Comparison of ENCODE assay signal across 11 mouse cellular contexts in genomic region chr12:85145630-85146029, GRCm38 (mm10). TPM values are rescaled to one million over a fixed set of nuclear protein-coding genes. Genes with fewer than 3 reads are reported as not detected.
DNase-seq lines count a peak whose midpoint lies in the region; ATAC-seq and TF ChIP-seq lines count a peak whose summit lies in the region.
"Had no signal": no experiment of that assay in that cellular context is flagged by ENCODE, and none has a peak within 500 bp of the region (broad histone marks: within the 10 kb centered on the region; RNA-seq: fewer than 3 reads in every experiment).

No protein-coding gene starts in this region.

- peaks cover 40% of the 10 kb centered on the region for H3K4me1 ChIP-seq in hindbrain, embryonic 10.5 days (replicated peaks)
- peaks cover 4% of the 10 kb centered on the region for H3K4me1 ChIP-seq in hindbrain, embryonic 11.5 days (replicated peaks; ENCODE audit: control insufficient read depth, insufficient read depth, low read length)
- H3K4me1 ChIP-seq in stomach, embryonic 14.5 days (ENCODE audit: control insufficient read depth, insufficient read depth, low read length), result peaks cover 5% of the 10 kb centered on the region; the same call in 1 of the 2 replicates
- H3K4me1 ChIP-seq in stomach, postnatal 0 days (replicated peaks; ENCODE audit: control insufficient read depth, insufficient read depth), result no peaks in the 10 kb centered on the region
- H3K4me1 ChIP-seq in intestine, embryonic 14.5 days (replicated peaks; ENCODE audit: control insufficient read depth, insufficient read depth, low read length), result 0 out of 2 replicates have a peak, but pooled peaks cover 12% of the 10 kb centered on the region

- no peaks in the 10 kb centered on the region for H3K36me3 ChIP-seq in hindbrain, embryonic 10.5 days
- H3K36me3 ChIP-seq in hindbrain, embryonic 11.5 days (ENCODE audit: control insufficient read depth, insufficient read depth, low read length), result no peaks in the 10 kb centered on the region
- no peaks in the 10 kb centered on the region for H3K36me3 ChIP-seq in stomach, embryonic 14.5 days (ENCODE audit: control insufficient read depth, insufficient read depth, low read length)
- H3K36me3 ChIP-seq in stomach, postnatal 0 days (ENCODE audit: control insufficient read depth, insufficient read depth, low read length), result no peaks in the 10 kb centered on the region
- no peaks in the 10 kb centered on the region for H3K36me3 ChIP-seq in intestine, embryonic 14.5 days (ENCODE audit: control insufficient read depth, insufficient read depth, low read length)

- no peak overlapping the region for H3K4me2 ChIP-seq in hindbrain, embryonic 11.5 days (replicated peaks; ENCODE audit: low read depth, low read length)
- no peak overlapping the region for H3K4me2 ChIP-seq in stomach, embryonic 14.5 days (replicated peaks; ENCODE audit: low read depth, low read length)
- no peak overlapping the region for H3K4me2 ChIP-seq in stomach, postnatal 0 days (replicated peaks; ENCODE audit: low read depth)
- no peak overlapping the region for H3K4me2 ChIP-seq in intestine, embryonic 14.5 days (ENCODE audit: low read length)

- no peak for TF ChIP-seq EP300 in stomach, postnatal 0 days (optimal IDR thresholded peaks at IDR 0.05)

- WGBS in hindbrain, embryonic 10.5 days, result 73% methylated on average over 9 of the region's 9 CpGs
- WGBS in hindbrain, embryonic 11.5 days, result 65% methylated on average over 9 of the region's 9 CpGs
- WGBS in stomach, embryonic 14.5 days, result 55% methylated on average over 9 of the region's 9 CpGs
- WGBS in stomach, postnatal 0 days, result 52% methylated on average over 9 of the region's 9 CpGs
- WGBS in intestine, embryonic 14.5 days, result 59% methylated on average over 9 of the region's 9 CpGs

- no peaks in the 10 kb centered on the region for H3K9me3 ChIP-seq in hindbrain, embryonic 10.5 days
- no peaks in the 10 kb centered on the region for H3K9me3 ChIP-seq in hindbrain, embryonic 11.5 days (ENCODE audit: control insufficient read depth, low read length)
- H3K9me3 ChIP-seq in stomach, embryonic 14.5 days (ENCODE audit: control insufficient read depth, low read depth, low read length), result no peaks in the 10 kb centered on the region
- no peaks in the 10 kb centered on the region for H3K9me3 ChIP-seq in stomach, postnatal 0 days (ENCODE audit: control insufficient read depth, low read length)
- H3K9me3 ChIP-seq in intestine, embryonic 14.5 days (ENCODE audit: control insufficient read depth, low read length), result no peaks in the 10 kb centered on the region

- H3K4me3 ChIP-seq in hindbrain, embryonic 10.5 days, result no peak overlapping the region
- no peak overlapping the region for H3K4me3 ChIP-seq in hindbrain, embryonic 11.5 days (ENCODE audit: low read depth, low read length)
- no peak overlapping the region for H3K4me3 ChIP-seq in stomach, embryonic 14.5 days (ENCODE audit: low read depth, low read length)
- no peak overlapping the region for H3K4me3 ChIP-seq in stomach, postnatal 0 days (ENCODE audit: low read depth, low read length)
- H3K4me3 ChIP-seq in intestine, embryonic 14.5 days (ENCODE audit: low read depth, low read length), result no peak overlapping the region
- H3K4me3 ChIP-seq: megakaryocyte, embryonic 14.5 days had no signal

- peak overlapping the region; percentile 23; the same call in 1 of the 2 replicates for H3K27ac ChIP-seq in hindbrain, embryonic 10.5 days
- no peak overlapping the region for H3K27ac ChIP-seq in hindbrain, embryonic 11.5 days (ENCODE audit: low read depth, low read length)
- H3K27ac ChIP-seq in stomach, embryonic 14.5 days (ENCODE audit: low read length), result peak overlapping the region; percentile 4; the same call in 1 of the 2 replicates
- no peak overlapping the region; the same call in 1 of the 2 replicates for H3K27ac ChIP-seq in stomach, postnatal 0 days (replicated peaks)
- H3K27ac ChIP-seq in intestine, embryonic 14.5 days (ENCODE audit: low read depth), result peak overlapping the region; percentile 33; the same call in 1 of the 2 replicates

- H3K27me3 ChIP-seq in hindbrain, embryonic 10.5 days (ENCODE audit: insufficient read depth, poor library complexity, severe bottlenecking), result peaks cover 39% of the 10 kb centered on the region
- H3K27me3 ChIP-seq in hindbrain, embryonic 11.5 days (ENCODE audit: control insufficient read depth, insufficient read depth, low read length), result peaks cover 2% of the 10 kb centered on the region; the same call in 1 of the 2 replicates
- no peaks in the 10 kb centered on the region for H3K27me3 ChIP-seq in stomach, embryonic 14.5 days (ENCODE audit: control insufficient read depth, insufficient read depth, low read length)
- no peaks in the 10 kb centered on the region for H3K27me3 ChIP-seq in stomach, postnatal 0 days (ENCODE audit: control insufficient read depth, insufficient read depth, low read length)
- H3K27me3 ChIP-seq in intestine, embryonic 14.5 days (replicated peaks; ENCODE audit: control insufficient read depth, insufficient read depth, low read length), result 0 out of 2 replicates have a peak, but pooled peaks cover 9% of the 10 kb centered on the region

- TF ChIP-seq CTCF in stomach, postnatal 0 days (IDR thresholded peaks at IDR 0.05; ENCODE audit: low read depth), result no peak

- peak; percentile 35 for DNase-seq in hindbrain, embryonic 10.5 days (ENCODE audit: low spot score)
- no peak for DNase-seq in hindbrain, embryonic 11.5 days (ENCODE audit: low spot score)
- no peak for DNase-seq in stomach, postnatal 0 days (ENCODE audit: low spot score)
- DNase-seq in intestine, embryonic 14.5 days (ENCODE audit: low spot score), result no peak
- no peak for DNase-seq in urinary bladder, postnatal 10 days (ENCODE audit: low spot score)
- DNase-seq in spleen, adult 12 weeks (ENCODE audit: low spot score), result no peak
- DNase-seq in ovary, adult 18-20 months (ENCODE audit: low spot score), result no peak
- DNase-seq: thymus, adult 18-20 months had no signal

- H3K9ac ChIP-seq in hindbrain, embryonic 11.5 days (ENCODE audit: low read depth, low read length), result no peak overlapping the region
- no peak overlapping the region for H3K9ac ChIP-seq in stomach, embryonic 14.5 days (replicated peaks; ENCODE audit: low read depth, low read length)
- H3K9ac ChIP-seq in stomach, postnatal 0 days (ENCODE audit: low read length), result no peak overlapping the region
- no peak overlapping the region for H3K9ac ChIP-seq in intestine, embryonic 14.5 days (ENCODE audit: low read length)

- ATAC-seq in hindbrain, embryonic 11.5 days (ENCODE audit: low FRiP score), result no peak
- no peak for ATAC-seq in stomach, embryonic 14.5 days (ENCODE audit: insufficient number of reproducible peaks, insufficient read depth, low FRiP score, low read depth)
- no peak; the same call in 1 of the 2 replicates for ATAC-seq in stomach, postnatal 0 days (ENCODE audit: low FRiP score, low TSS enrichment)
- no peak for ATAC-seq in intestine, embryonic 14.5 days (replicated peaks; ENCODE audit: low FRiP score, low TSS enrichment, low read depth)
- ATAC-seq: CD4-positive, CD25-positive, alpha-beta regulatory T cell, adult 4 months had no signal

RNA-seq across cellular contexts. Expression of gene Rps6kl1, which starts 5.4 kb away (rescaled TPM):
- 3.7 and 3.8 TPM in 2 replicates for polyA plus RNA-seq in hindbrain, embryonic 10.5 days (2016; fragmentation: Nextera tagmentation; extraction: Ambion mirVana)
- polyA plus RNA-seq in hindbrain, embryonic 11.5 days (2014; fragmentation: Nextera tagmentation; extraction: Ambion mirVana), result 2.3 and 2.6 TPM in 2 replicates
- 1.5 and 1.8 TPM in 2 replicates for polyA plus RNA-seq in stomach, embryonic 14.5 days (2014; fragmentation: Nextera tagmentation; extraction: Ambion mirVana)
- polyA plus RNA-seq in stomach, postnatal 0 days (2015; fragmentation: Nextera tagmentation; extraction: Ambion mirVana), result 0.65 and 0.75 TPM in 2 replicates
- 2.9 TPM in 2 replicates for polyA plus RNA-seq in intestine, embryonic 14.5 days (2014; fragmentation: Nextera tagmentation; extraction: Ambion mirVana)

RNA-seq across cellular contexts. Expression of gene Pgf, which starts 32.0 kb away (rescaled TPM):
- 5.8 and 8.0 TPM in 2 replicates for polyA plus RNA-seq in hindbrain, embryonic 10.5 days (2016; fragmentation: Nextera tagmentation; extraction: Ambion mirVana)
- polyA plus RNA-seq in hindbrain, embryonic 11.5 days (2014; fragmentation: Nextera tagmentation; extraction: Ambion mirVana), result 5.4 and 7.8 TPM in 2 replicates
- 18.2 and 21.8 TPM in 2 replicates for polyA plus RNA-seq in stomach, embryonic 14.5 days (2014; fragmentation: Nextera tagmentation; extraction: Ambion mirVana)
- 3.0 and 3.5 TPM in 2 replicates for polyA plus RNA-seq in stomach, postnatal 0 days (2015; fragmentation: Nextera tagmentation; extraction: Ambion mirVana)
- 19.2 and 20.4 TPM in 2 replicates for polyA plus RNA-seq in intestine, embryonic 14.5 days (2014; fragmentation: Nextera tagmentation; extraction: Ambion mirVana)
- polyA plus RNA-seq: CD4-positive, CD25-positive, alpha-beta regulatory T cell, adult 4 months had no signal

RNA-seq across cellular contexts. Expression of gene Dlst, which starts 35.0 kb away (rescaled TPM):
- 101 and 109 TPM in 2 replicates for polyA plus RNA-seq in hindbrain, embryonic 10.5 days (2016; fragmentation: Nextera tagmentation; extraction: Ambion mirVana)
- 98.7 and 101 TPM in 2 replicates for polyA plus RNA-seq in hindbrain, embryonic 11.5 days (2014; fragmentation: Nextera tagmentation; extraction: Ambion mirVana)
- 99.1 and 102 TPM in 2 replicates for polyA plus RNA-seq in stomach, embryonic 14.5 days (2014; fragmentation: Nextera tagmentation; extraction: Ambion mirVana)
- polyA plus RNA-seq in stomach, postnatal 0 days (2015; fragmentation: Nextera tagmentation; extraction: Ambion mirVana), result 63.2 and 70.2 TPM in 2 replicates
- polyA plus RNA-seq in intestine, embryonic 14.5 days (2014; fragmentation: Nextera tagmentation; extraction: Ambion mirVana), result 110 and 115 TPM in 2 replicates

RNA-seq across cellular contexts. Expression of gene Prox2, which starts 35.1 kb away (rescaled TPM):
- polyA plus RNA-seq in hindbrain, embryonic 10.5 days (2016; fragmentation: Nextera tagmentation; extraction: Ambion mirVana), result 3.8 and 4.7 TPM in 2 replicates
- 2.4 and 4.1 TPM in 2 replicates for polyA plus RNA-seq in hindbrain, embryonic 11.5 days (2014; fragmentation: Nextera tagmentation; extraction: Ambion mirVana)
- 4.4 and 5.3 TPM in 2 replicates for polyA plus RNA-seq in stomach, embryonic 14.5 days (2014; fragmentation: Nextera tagmentation; extraction: Ambion mirVana)
- polyA plus RNA-seq in stomach, postnatal 0 days (2015; fragmentation: Nextera tagmentation; extraction: Ambion mirVana), result 1.5 and 1.9 TPM in 2 replicates
- 2.2 and 2.7 TPM in 2 replicates for polyA plus RNA-seq in intestine, embryonic 14.5 days (2014; fragmentation: Nextera tagmentation; extraction: Ambion mirVana)

Comparison
In these comparisons a context has a peak if more than half of its experiments do, and no peak if none do; other contexts are left out.
1. H3K27ac ChIP-seq: peak in hindbrain, embryonic 10.5 days (single experiment), stomach, embryonic 14.5 days (single experiment) and intestine, embryonic 14.5 days (single experiment); none in hindbrain, embryonic 11.5 days (single experiment) and stomach, postnatal 0 days (single experiment).